Mouse (Mus musculus) hindbrain, embryonic 12.5 days (tissue): ENCODE results near the gene Slc16a5. TPM values are rescaled to one million over a fixed set of nuclear protein-coding genes. Genes with fewer than 3 reads are reported as not detected.
A peak's percentile ranks its signal among the peaks of the same experiment; 100 is the strongest.

ENCODE experiments used
- ATAC-seq: fragments of 200-750 bp; cut with Nextera tagmentation; 2 replicates; pipeline ENCODE4 v1.8.0; 2017; ENCODE audit warnings: moderate TSS enrichment; ENCODE audit not compliant: low FRiP score
- H3K27ac ChIP-seq: fragments of 300-500 bp; sonication (generic); 2 replicates; pipeline ENCODE4 v1.5.1; 2016; ENCODE audit warnings: mild to moderate bottlenecking
- H3K27me3 ChIP-seq: fragments of 300-500 bp; sonication (generic); 2 replicates; pipeline ENCODE4 v1.6.1; 2016; ENCODE audit warnings: mild to moderate bottlenecking
- H3K36me3 ChIP-seq: fragments of 300-500 bp; sonication (generic); 2 replicates; pipeline ENCODE4 v1.6.1; 2016; ENCODE audit warnings: mild to moderate bottlenecking
- H3K4me1 ChIP-seq: fragments of 300-500 bp; sonication (generic); 2 replicates; pipeline ENCODE4 v1.6.1; 2016
- H3K4me2 ChIP-seq: fragments of 300-500 bp; sonication (generic); replicated peaks from 2 replicates; pipeline ENCODE4 v1.6.1; 2016; ENCODE audit warnings: mild to moderate bottlenecking
- H3K4me3 ChIP-seq: fragments of 300-500 bp; sonication (generic); 2 replicates; pipeline ENCODE4 v1.5.1; 2016; ENCODE audit warnings: mild to moderate bottlenecking
- H3K9ac ChIP-seq: fragments of 300-500 bp; sonication (generic); 2 replicates; pipeline ENCODE4 v1.6.1; 2016; ENCODE audit warnings: mild to moderate bottlenecking, moderate library complexity
- H3K9me3 ChIP-seq: fragments of 300-500 bp; sonication (generic); replicated peaks from 2 replicates; pipeline ENCODE4 v1.6.1; 2016; ENCODE audit warnings: mild to moderate bottlenecking
- WGBS: fragments of 180-500 bp; shearing (Covaris S2); methylation state at CpG from one replicate; pipeline ENCODE4 v1.1.7; 2016; 5-methylcytosine and 5-hydroxymethylcytosine counted together
- polyA plus RNA-seq: library from polyadenylated mRNA; unstranded; fragments of >200 nt; fragmentation: Nextera tagmentation; extraction: Ambion mirVana; gene quantifications from 2 replicates; pipeline ENCODE4 v1.2.1, GENCODE M21; 2016

Slc16a5 gene
- polyA plus RNA-seq, 1 experiment from 2014 or later, result not detected

GRCm38 (mm10) chr11:115432814-115433213 lies 29.5 kb upstream of the Slc16a5 start:
- Histone ChIP-seq H3K36me3 (peaks cover 48% of the 10 kb centered on the region), H3K4me3 (no peak overlapping the region), H3K27ac (no peak overlapping the region), H3K27me3 (0 out of 2 replicates have a peak, but pooled peaks cover 7% of the 10 kb centered on the region), H3K9ac (no peak overlapping the region), H3K4me2 (no peak overlapping the region), H3K9me3 (no peaks in the 10 kb centered on the region), H3K4me1 (peaks cover 16% of the 10 kb centered on the region)
- WGBS, result 86% methylated on average over 4 of the region's 4 CpGs
- no peak for ATAC-seq

GRCm38 (mm10) chr11:115433342-115433741 lies 28.9 kb upstream of the Slc16a5 start:
- Histone ChIP-seq H3K27me3 (0 out of 2 replicates have a peak, but pooled peaks cover 7% of the 10 kb centered on the region), H3K4me2 (no peak overlapping the region), H3K9ac (no peak overlapping the region), H3K36me3 (peaks cover 48% of the 10 kb centered on the region), H3K4me1 (peaks cover 16% of the 10 kb centered on the region), H3K9me3 (no peaks in the 10 kb centered on the region), H3K4me3 (no peak overlapping the region), H3K27ac (no peak overlapping the region)
- ATAC-seq, result no peak
- 84% methylated on average over 6 of the region's 6 CpGs for WGBS

GRCm38 (mm10) chr11:115435596-115436337 lies 26.5 kb upstream of the Slc16a5 start:
- 0 out of 2 replicates have a peak, but pooled peaks cover 7% of the 10 kb centered on the region for H3K27me3 ChIP-seq
- peaks cover 26% of the 10 kb centered on the region for H3K36me3 ChIP-seq
- H3K4me3 ChIP-seq, result peak overlapping the region; percentile 27
- H3K4me1 ChIP-seq, result peaks cover 16% of the 10 kb centered on the region
- whole genome bisulfite sequencing, result 5% methylated on average over 31 of the region's 31 CpGs
- no peak overlapping the region for H3K27ac ChIP-seq
- peaks cover 6% of the 10 kb centered on the region; the same call in 1 of the 2 replicates for H3K9me3 ChIP-seq
- peak overlapping the region; percentile 59 for H3K4me2 ChIP-seq
- ATAC-seq, result 0 out of 2 replicates have a peak, but pooled peaks have one; percentile 32
- peak overlapping the region; percentile 37 for H3K9ac ChIP-seq

- 85% methylated on average over 5 of the region's 5 CpGs for WGBS
- H3K9me3 ChIP-seq, result peaks cover 6% of the 10 kb centered on the region; the same call in 1 of the 2 replicates
- peaks cover 16% of the 10 kb centered on the region for H3K4me1 ChIP-seq
- peaks cover 8% of the 10 kb centered on the region for H3K36me3 ChIP-seq
- H3K27ac ChIP-seq, result no peak overlapping the region
- ATAC-seq, result no peak
- no peak overlapping the region for H3K9ac ChIP-seq
- no peak overlapping the region for H3K4me2 ChIP-seq
- H3K27me3 ChIP-seq, result 0 out of 2 replicates have a peak, but pooled peaks cover 7% of the 10 kb centered on the region
- H3K4me3 ChIP-seq, result no peak overlapping the region
These were observed 24.6 kb upstream of the Slc16a5 start for GRCm38 (mm10) chr11:115437571-115438122.

- WGBS, result 91% methylated on average over 3 of the region's 3 CpGs
- H3K4me2 ChIP-seq, result no peak overlapping the region
- H3K27me3 ChIP-seq, result 0 out of 2 replicates have a peak, but pooled peaks cover 7% of the 10 kb centered on the region
- no peak overlapping the region for H3K9ac ChIP-seq
- H3K4me3 ChIP-seq, result no peak overlapping the region
- H3K4me1 ChIP-seq, result peaks cover 16% of the 10 kb centered on the region
- H3K27ac ChIP-seq, result no peak overlapping the region
- H3K36me3 ChIP-seq, result no peaks in the 10 kb centered on the region
- H3K9me3 ChIP-seq, result peaks cover 6% of the 10 kb centered on the region; the same call in 1 of the 2 replicates
- ATAC-seq, result no peak
These were observed 22.9 kb upstream of the Slc16a5 start for GRCm38 (mm10) chr11:115439326-115439725.

GRCm38 (mm10) chr11:115439906-115440595 lies 22.2 kb upstream of the Slc16a5 start, which contains the start of gene Trim80:
Gene Trim80 (plus strand): TSS chr11:115440545.
- no peak within 1 kb of the TSS for H3K27ac ChIP-seq
- 96% methylated on average over 9 of the region's 9 CpGs for WGBS
- no peak within 1 kb of the TSS for H3K9ac ChIP-seq
- H3K4me1 ChIP-seq, result peaks cover 16% of the 10 kb centered on the region
- H3K4me3 ChIP-seq, result no peak within 1 kb of the TSS
- no peak for ATAC-seq
- H3K4me2 ChIP-seq, result no peak within 1 kb of the TSS
- H3K9me3 ChIP-seq, result peaks cover 6% of the 10 kb centered on the region; the same call in 1 of the 2 replicates
- H3K27me3 ChIP-seq, result 0 out of 2 replicates have a peak, but pooled peaks cover 4% of the 10 kb centered on the region
- H3K36me3 ChIP-seq, result no peaks in the 10 kb centered on the region

- Histone ChIP-seq H3K4me1 (peaks cover 3% of the 10 kb centered on the region), H3K36me3 (no peaks in the 10 kb centered on the region), H3K9ac (no peak overlapping the region), H3K4me2 (no peak overlapping the region), H3K27me3 (no peaks in the 10 kb centered on the region), H3K27ac (no peak overlapping the region), H3K9me3 (peaks cover 6% of the 10 kb centered on the region; the same call in 1 of the 2 replicates), H3K4me3 (no peak overlapping the region)
- WGBS, result 47% methylated on average over 15 of the region's 15 CpGs
- ATAC-seq, result no peak
These were observed 20.9 kb upstream of the Slc16a5 start for GRCm38 (mm10) chr11:115441417-115441816.

- no peak overlapping the region for H3K9ac ChIP-seq
- no peaks in the 10 kb centered on the region for H3K4me1 ChIP-seq
- H3K4me3 ChIP-seq, result no peak overlapping the region
- H3K27ac ChIP-seq, result no peak overlapping the region
- H3K27me3 ChIP-seq, result 0 out of 2 replicates have a peak, but pooled peaks cover 3% of the 10 kb centered on the region
- H3K9me3 ChIP-seq, result no peaks in the 10 kb centered on the region
- no peak for ATAC-seq
- WGBS, result 72% methylated on average over 3 of the region's 3 CpGs
- H3K4me2 ChIP-seq, result no peak overlapping the region
- no peaks in the 10 kb centered on the region for H3K36me3 ChIP-seq
These were observed 15.4 kb upstream of the Slc16a5 start for GRCm38 (mm10) chr11:115446906-115447305.

GRCm38 (mm10) chr11:115447321-115447885 lies 14.9 kb upstream of the Slc16a5 start:
- no peaks in the 10 kb centered on the region for H3K36me3 ChIP-seq
- H3K4me3 ChIP-seq, result no peak overlapping the region
- H3K9me3 ChIP-seq, result no peaks in the 10 kb centered on the region
- H3K9ac ChIP-seq, result no peak overlapping the region
- no peaks in the 10 kb centered on the region for H3K4me1 ChIP-seq
- ATAC-seq, result no peak
- H3K27me3 ChIP-seq, result 0 out of 2 replicates have a peak, but pooled peaks cover 3% of the 10 kb centered on the region
- H3K4me2 ChIP-seq, result no peak overlapping the region
- 88% methylated on average over 11 of the region's 11 CpGs for WGBS
- no peak overlapping the region for H3K27ac ChIP-seq

GRCm38 (mm10) chr11:115448075-115448474 lies 14.2 kb upstream of the Slc16a5 start:
- ATAC-seq, result no peak

GRCm38 (mm10) chr11:115448998-115449397 lies 13.3 kb upstream of the Slc16a5 start:
- no peak overlapping the region for H3K4me3 ChIP-seq
- H3K27ac ChIP-seq, result no peak overlapping the region
- no peak for ATAC-seq
- H3K4me1 ChIP-seq, result no peaks in the 10 kb centered on the region
- 0 out of 2 replicates have a peak, but pooled peaks cover 3% of the 10 kb centered on the region for H3K27me3 ChIP-seq
- no peak overlapping the region for H3K9ac ChIP-seq
- H3K36me3 ChIP-seq, result no peaks in the 10 kb centered on the region
- WGBS, result 55% methylated on average over 7 of the region's 7 CpGs
- H3K4me2 ChIP-seq, result no peak overlapping the region
- H3K9me3 ChIP-seq, result no peaks in the 10 kb centered on the region

More at GRCm38 (mm10) chr11:115448075-115448474, 14.2 kb upstream of the Slc16a5 start:
- H3K9ac ChIP-seq, result no peak overlapping the region
- 82% methylated on average over 16 of the region's 16 CpGs for whole genome bisulfite sequencing
- H3K27me3 ChIP-seq, result 0 out of 2 replicates have a peak, but pooled peaks cover 3% of the 10 kb centered on the region
- no peak overlapping the region for H3K4me3 ChIP-seq
- H3K36me3 ChIP-seq, result no peaks in the 10 kb centered on the region
- no peak overlapping the region for H3K27ac ChIP-seq
- H3K4me1 ChIP-seq, result no peaks in the 10 kb centered on the region
- H3K9me3 ChIP-seq, result no peaks in the 10 kb centered on the region
- no peak overlapping the region for H3K4me2 ChIP-seq
